Mouse (Mus musculus) midbrain, embryonic 16.5 days (tissue): ENCODE measurements around the gene Snx8. TPM values are rescaled to one million over a fixed set of nuclear protein-coding genes. Genes with fewer than 3 reads are reported as not detected.

Experiments used
- ATAC-seq: fragments of 200-750 bp; cut with Nextera tagmentation; 2 replicates; pipeline ENCODE4 v1.8.0; 2017; ENCODE audit warnings: moderate TSS enrichment
- H3K27ac ChIP-seq: fragments of 300-500 bp; sonication (generic); 2 replicates; pipeline ENCODE4 v1.5.1; 2014; ENCODE audit warnings: mild to moderate bottlenecking, low read length, mixed read lengths
- H3K27me3 ChIP-seq: fragments of 300-500 bp; sonication (generic); 2 replicates; pipeline ENCODE4 v1.6.1; 2014; ENCODE audit warnings: low read depth, low read length, mixed read lengths; ENCODE audit not compliant: control insufficient read depth, insufficient read depth
- H3K36me3 ChIP-seq: fragments of 300-500 bp; sonication (generic); 2 replicates; pipeline ENCODE4 v1.6.1; 2014; ENCODE audit warnings: mild to moderate bottlenecking, low read length, moderate library complexity, mixed read lengths; ENCODE audit not compliant: control insufficient read depth, insufficient read depth
- H3K4me1 ChIP-seq: fragments of 300-500 bp; sonication (generic); 2 replicates; pipeline ENCODE4 v1.6.1; 2014; ENCODE audit warnings: mild to moderate bottlenecking, low read length, mixed read lengths; ENCODE audit not compliant: control insufficient read depth, insufficient read depth
- H3K4me2 ChIP-seq: fragments of 300-500 bp; sonication (generic); 2 replicates; pipeline ENCODE4 v1.6.1; 2014; ENCODE audit warnings: mild to moderate bottlenecking, low read length, mixed read lengths
- H3K4me3 ChIP-seq: fragments of 300-500 bp; sonication (generic); 2 replicates; pipeline ENCODE4 v1.5.1; 2014; ENCODE audit warnings: low read depth, mild to moderate bottlenecking, low read length, moderate library complexity, mixed read lengths
- H3K9ac ChIP-seq: fragments of 300-500 bp; sonication (generic); 2 replicates; pipeline ENCODE4 v1.6.1; 2014; ENCODE audit warnings: low read depth, low read length, mixed read lengths
- H3K9me3 ChIP-seq: fragments of 300-500 bp; sonication (generic); replicated peaks from 2 replicates; pipeline ENCODE4 v1.6.1; 2014; ENCODE audit warnings: mild to moderate bottlenecking, low read length, mixed read lengths; ENCODE audit not compliant: control insufficient read depth, poor library complexity, severe bottlenecking
- WGBS: fragments of 180-500 bp; shearing (Covaris S2); extraction: QIAGEN DNeasy Blood & Tissue Kit; methylation state at CpG from one replicate; pipeline ENCODE4 v1.1.7; 2014; 5-methylcytosine and 5-hydroxymethylcytosine counted together
- polyA plus RNA-seq: library from polyadenylated mRNA; unstranded; fragments of >200 nt; fragmentation: Nextera tagmentation; extraction: Ambion mirVana; gene quantifications from 2 replicates; pipeline ENCODE4 v1.2.1, GENCODE M21; 2015

Snx8 gene
- polyA plus RNA-seq, 1 experiment from 2014 or later: 46.4 TPM

DNA sequence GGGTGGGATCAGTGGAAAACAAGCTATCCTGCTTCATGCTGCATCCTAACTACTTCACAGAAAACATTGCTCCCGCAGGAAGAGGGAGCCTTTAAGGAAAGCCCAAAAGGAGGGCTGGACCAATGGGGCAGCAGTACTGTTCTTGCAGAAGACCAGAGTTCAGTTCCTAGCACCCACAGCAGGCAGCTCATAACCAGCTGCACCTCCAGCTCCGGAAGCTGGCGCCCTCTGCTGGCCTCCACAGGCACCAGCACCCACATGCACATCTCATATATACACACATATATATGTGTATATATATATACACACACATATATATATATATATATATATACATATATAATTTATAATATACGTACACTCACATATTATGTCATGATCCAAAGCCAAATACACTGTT is 50.3 kb downstream of the Snx8 start:
- Histone ChIP-seq H3K36me3 (peaks cover 9% of the 10 kb centered on the region; the same call in 1 of the 2 replicates), H3K9ac (no peak overlapping the region)
- 96% methylated on average over 4 of the region's 4 CpGs for WGBS

DNA sequence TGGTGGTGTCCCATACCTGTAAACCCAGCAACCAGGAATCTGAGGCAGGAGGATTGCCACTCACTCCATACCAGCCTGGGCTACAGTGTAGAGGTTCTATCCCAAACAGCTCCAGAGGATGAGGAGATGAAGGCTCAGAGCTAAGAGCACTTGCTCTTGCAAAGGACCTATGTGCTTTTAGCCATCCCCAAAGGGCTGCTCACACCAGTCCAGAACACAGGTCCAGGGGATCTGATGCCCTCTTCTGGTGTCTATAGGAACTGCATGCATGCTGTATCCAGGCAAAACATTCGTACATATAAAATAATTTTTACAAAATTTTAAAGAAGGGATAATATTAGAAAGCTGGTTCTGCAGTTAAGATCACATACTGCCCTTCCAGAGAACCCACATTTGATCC is 52.4 kb downstream of the Snx8 start:
- Histone ChIP-seq H3K4me2 (no peak overlapping the region), H3K4me1 (no peaks in the 10 kb centered on the region), H3K36me3 (peaks cover 9% of the 10 kb centered on the region; the same call in 1 of the 2 replicates), H3K9me3 (no peaks in the 10 kb centered on the region), H3K27me3 (no peaks in the 10 kb centered on the region), H3K27ac (no peak overlapping the region), H3K9ac (no peak overlapping the region), H3K4me3 (no peak overlapping the region)
- WGBS: 69% methylated on average over 1 of the region's 1 CpGs
- ATAC-seq: no peak

More for the DNA sequence above, 50.3 kb downstream of the Snx8 start:
- Histone ChIP-seq H3K27me3 (no peaks in the 10 kb centered on the region), H3K4me1 (no peaks in the 10 kb centered on the region), H3K4me3 (no peak overlapping the region), H3K4me2 (no peak overlapping the region), H3K9me3 (no peaks in the 10 kb centered on the region), H3K27ac (no peak overlapping the region)
- ATAC-seq: no peak

DNA sequence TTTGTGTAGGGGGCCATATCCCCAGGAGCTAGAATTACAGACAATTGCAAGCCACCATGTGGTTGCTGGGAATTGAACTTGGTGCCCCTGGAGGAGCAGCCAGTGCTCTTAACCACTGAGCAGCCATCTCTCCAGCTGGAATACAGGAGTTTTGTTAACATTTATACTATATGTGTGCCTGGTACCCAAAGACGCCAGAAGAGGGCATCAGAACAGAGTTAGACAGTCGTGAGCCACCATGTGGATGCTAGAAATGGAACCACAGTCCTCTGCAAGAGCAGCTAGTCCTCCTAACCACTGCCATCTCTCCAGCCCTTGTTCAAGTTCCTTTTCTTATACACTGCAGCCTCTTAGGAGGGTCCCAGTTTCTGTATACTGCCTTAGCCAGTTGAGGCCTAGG is 55.4 kb downstream of the Snx8 start:
- Histone ChIP-seq H3K4me1 (peaks cover 10% of the 10 kb centered on the region), H3K4me2 (no peak overlapping the region), H3K27ac (no peak overlapping the region), H3K9me3 (no peaks in the 10 kb centered on the region), H3K4me3 (no peak overlapping the region), H3K9ac (no peak overlapping the region), H3K36me3 (peaks cover 6% of the 10 kb centered on the region; the same call in 1 of the 2 replicates), H3K27me3 (no peaks in the 10 kb centered on the region)
- ATAC-seq: no peak
- WGBS: 35% methylated on average over 2 of the region's 2 CpGs

DNA sequence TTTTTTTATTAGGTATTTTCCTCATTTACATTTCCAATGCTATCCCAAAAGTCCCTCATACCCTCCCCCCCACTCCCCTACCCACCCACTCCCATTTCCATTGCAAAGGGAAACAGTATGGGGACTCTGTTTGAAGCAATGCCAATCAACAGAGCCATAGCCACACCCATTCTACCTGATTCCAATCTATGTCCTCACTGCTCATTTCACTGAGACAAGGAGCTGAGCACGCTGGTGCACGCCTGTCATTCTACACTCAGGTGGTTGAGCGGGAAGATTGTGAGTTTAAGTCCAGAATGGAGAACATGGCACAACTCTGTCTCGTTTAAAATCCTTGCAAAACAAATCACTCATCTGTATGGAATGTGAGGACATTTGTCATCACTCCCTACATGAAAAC is 56.5 kb downstream of the Snx8 start:
- Histone ChIP-seq H3K4me1 (peaks cover 10% of the 10 kb centered on the region), H3K36me3 (peaks cover 8% of the 10 kb centered on the region), H3K27me3 (no peaks in the 10 kb centered on the region), H3K9ac (no peak overlapping the region), H3K27ac (no peak overlapping the region), H3K4me2 (no peak overlapping the region), H3K4me3 (no peak overlapping the region), H3K9me3 (no peaks in the 10 kb centered on the region)
- WGBS: 70% methylated on average over 4 of the region's 4 CpGs
- no peak for ATAC-seq

DNA sequence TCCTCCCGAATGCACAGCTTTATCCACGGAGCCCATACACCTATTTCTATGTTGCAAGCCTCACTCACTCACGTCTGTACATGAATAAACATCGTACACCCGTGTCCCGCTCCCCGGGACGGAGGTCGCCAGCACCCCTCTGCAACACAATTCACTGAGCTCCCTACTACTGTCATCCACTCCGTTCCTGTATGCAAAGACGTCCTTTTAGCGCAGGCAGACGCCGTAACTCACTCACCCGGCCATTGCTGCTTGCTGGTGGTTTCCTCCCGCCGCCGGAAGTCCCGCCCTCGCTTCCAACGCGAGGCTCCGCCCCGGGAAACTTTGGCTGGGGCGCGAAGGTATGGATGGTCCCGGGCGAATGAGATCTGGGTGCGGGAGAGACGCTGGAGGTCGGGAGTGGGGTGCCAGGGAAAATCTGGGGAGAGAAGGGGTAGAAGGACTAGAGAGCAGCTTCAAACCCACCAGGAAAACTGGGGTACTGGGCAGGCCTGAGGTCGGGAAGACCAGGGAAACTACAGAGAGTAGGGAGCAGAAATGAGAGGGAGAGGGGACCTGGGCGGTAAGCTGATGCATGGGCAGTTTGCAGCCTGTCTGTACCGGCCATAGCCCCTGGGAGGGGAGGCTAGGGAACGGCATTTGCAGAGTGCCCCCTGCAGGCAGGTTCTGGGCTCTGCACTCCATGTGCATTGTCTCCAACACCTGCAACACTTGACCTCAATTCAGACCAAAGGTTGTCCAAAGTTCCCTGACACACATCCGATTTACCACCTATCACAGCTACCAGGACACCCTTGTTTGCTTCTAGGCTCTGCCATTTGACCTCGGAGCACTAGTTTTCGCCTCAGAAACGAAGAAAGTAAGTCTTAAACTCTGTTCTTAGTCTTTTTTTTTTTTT is 57.2 kb downstream of the Snx8 start, which contains the start of gene Mrm2:
TSS of gene Mrm2 (minus strand) at position 284 of the 898 bp plus-strand sequence.
- Histone ChIP-seq H3K4me1 (peaks cover 10% of the 10 kb centered on the region), H3K4me2 (peak within 1 kb of the TSS; percentile 94), H3K27me3 (no peaks in the 10 kb centered on the region), H3K9me3 (no peaks in the 10 kb centered on the region), H3K36me3 (peaks cover 9% of the 10 kb centered on the region), H3K9ac (peak within 1 kb of the TSS; percentile 88), H3K27ac (peak within 1 kb of the TSS; percentile 80), H3K4me3 (peak within 1 kb of the TSS; percentile 64)
- WGBS: 1% methylated on average over 39 of the region's 39 CpGs
- peak; percentile 74 for ATAC-seq

DNA sequence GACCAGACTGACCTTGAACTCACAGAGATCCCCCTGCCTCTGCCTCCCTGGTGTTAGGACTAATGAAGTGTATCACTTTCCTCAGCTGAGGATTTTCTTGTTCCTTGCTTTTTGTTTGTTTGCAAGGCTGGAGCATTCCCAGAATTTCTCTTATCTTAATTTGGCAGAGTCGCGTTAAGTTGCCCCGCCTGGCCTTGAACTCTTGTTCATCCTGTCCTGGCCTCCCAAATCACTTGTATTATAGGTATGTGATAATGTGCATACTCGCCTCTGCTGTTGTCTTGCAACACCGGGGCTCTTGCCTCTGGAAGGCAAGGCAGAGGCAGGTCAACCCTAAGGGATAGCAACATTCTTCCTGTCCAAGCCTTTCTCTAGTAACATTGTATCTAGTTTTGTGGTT is 65.0 kb downstream of the Snx8 start:
- peaks cover 17% of the 10 kb centered on the region for H3K4me1 ChIP-seq
- peaks cover 8% of the 10 kb centered on the region for H3K36me3 ChIP-seq
- H3K27me3 ChIP-seq: no peaks in the 10 kb centered on the region
- no peak for ATAC-seq
- H3K27ac ChIP-seq: no peak overlapping the region
- H3K4me2 ChIP-seq: no peak overlapping the region
- H3K9me3 ChIP-seq: no peaks in the 10 kb centered on the region
- no peak overlapping the region for H3K4me3 ChIP-seq
- WGBS: 97% methylated on average over 5 of the region's 5 CpGs
- no peak overlapping the region for H3K9ac ChIP-seq

DNA sequence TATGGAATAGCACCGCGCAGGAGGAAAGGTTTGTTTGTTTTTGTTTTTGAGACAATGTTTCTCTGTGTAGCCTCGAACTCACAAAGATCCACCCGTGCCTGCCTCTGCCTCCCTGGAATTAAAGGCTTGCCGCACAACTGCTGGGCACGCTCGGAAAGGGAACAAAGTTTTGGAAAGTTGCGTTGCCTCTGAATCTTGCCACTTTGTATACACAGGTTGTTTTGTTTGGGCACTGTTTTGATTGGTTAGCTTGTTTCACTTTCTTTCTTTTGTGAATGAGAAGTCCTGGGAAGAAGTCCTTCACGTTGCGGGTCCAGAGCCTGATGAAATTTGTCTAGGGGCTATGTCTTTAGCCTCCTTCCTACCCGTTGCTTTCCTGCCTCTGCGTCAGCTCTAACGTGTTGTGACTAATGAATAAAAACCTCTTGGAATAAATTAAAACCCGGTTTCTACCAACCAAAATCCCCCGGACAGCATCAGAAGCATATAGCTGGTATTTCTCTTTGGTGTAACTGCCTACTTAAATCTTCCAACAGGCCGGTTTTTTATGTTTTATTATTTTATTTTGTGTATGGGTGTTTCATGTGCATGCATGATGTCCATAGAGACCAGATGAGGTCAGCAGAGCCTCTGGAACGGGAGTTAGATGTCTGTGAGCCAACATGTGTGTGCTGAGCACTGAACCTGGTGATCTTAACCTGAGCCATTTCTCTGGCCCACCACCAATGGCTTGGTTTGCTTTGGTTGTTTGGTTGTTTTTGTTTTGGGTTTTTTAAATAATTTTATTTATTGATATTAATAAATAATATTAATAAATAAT is 67.1 kb downstream of the Snx8 start:
- Histone ChIP-seq H3K9ac (peak overlapping the region; percentile 96), H3K36me3 (0 out of 2 replicates have a peak, but pooled peaks cover 2% of the 10 kb centered on the region), H3K4me2 (peak overlapping the region; percentile 79), H3K9me3 (no peaks in the 10 kb centered on the region), H3K27me3 (no peaks in the 10 kb centered on the region), H3K4me1 (peaks cover 17% of the 10 kb centered on the region), H3K4me3 (peak overlapping the region; percentile 76), H3K27ac (peak overlapping the region; percentile 80)
- WGBS: 1% methylated on average over 17 of the region's 17 CpGs
- peak; percentile 15 for ATAC-seq

DNA sequence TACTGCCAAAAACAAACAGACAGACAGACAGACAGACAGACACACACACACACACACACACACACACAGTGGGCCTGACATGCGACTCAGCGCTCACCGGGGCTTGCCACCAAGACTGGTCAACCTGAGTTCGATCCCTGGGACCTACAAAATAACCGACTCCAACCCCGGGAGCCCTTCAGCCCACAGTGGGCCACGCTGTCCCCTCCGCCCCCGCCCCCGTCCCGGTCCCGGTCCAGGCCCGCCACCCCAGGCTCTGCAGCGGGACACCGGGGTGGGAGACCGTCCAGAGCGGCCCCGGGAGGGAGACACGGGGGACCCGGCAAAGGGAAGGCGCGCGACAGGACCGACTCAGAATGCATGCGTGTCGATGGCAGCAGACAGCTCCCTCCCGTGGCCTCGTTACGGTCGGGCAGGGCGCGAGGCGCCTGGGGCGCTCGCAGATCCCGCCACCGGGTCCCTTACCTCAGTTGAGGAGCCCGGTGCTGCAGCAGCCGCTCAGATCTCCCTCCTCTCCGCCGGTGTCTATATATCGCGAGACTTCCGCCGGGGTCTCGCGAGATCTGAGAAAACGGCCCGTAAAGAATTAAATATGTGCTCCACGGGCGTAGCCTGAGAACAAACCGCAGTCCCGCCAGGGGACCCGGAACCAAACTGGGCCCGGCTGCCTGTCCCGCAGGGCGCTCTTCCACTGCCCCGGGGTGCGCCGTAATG is 67.9 kb downstream of the Snx8 start, which contains the start of the genes Mad1l1 and Nudt1:
TSS of gene Mad1l1 (minus strand) at position 511 of the 714 bp plus-strand sequence.
TSS of gene Nudt1 (plus strand) at position 615 of the 714 bp plus-strand sequence.
- peak; percentile 90 for ATAC-seq
- no peaks in the 10 kb centered on the region for H3K27me3 ChIP-seq
- peak within 1 kb of the TSS; percentile 96 for H3K9ac ChIP-seq
- H3K36me3 ChIP-seq: 0 out of 2 replicates have a peak, but pooled peaks cover 2% of the 10 kb centered on the region
- peaks cover 17% of the 10 kb centered on the region for H3K4me1 ChIP-seq
- peak within 1 kb of the TSS; percentile 79 for H3K4me2 ChIP-seq
- H3K27ac ChIP-seq: peak within 1 kb of the TSS; percentile 80
- whole genome bisulfite sequencing: under 1% methylated on average over 51 of the region's 60 CpGs
- H3K9me3 ChIP-seq: no peaks in the 10 kb centered on the region
- H3K4me3 ChIP-seq: peak within 1 kb of the TSS; percentile 76
